In the genomic region with DNA sequence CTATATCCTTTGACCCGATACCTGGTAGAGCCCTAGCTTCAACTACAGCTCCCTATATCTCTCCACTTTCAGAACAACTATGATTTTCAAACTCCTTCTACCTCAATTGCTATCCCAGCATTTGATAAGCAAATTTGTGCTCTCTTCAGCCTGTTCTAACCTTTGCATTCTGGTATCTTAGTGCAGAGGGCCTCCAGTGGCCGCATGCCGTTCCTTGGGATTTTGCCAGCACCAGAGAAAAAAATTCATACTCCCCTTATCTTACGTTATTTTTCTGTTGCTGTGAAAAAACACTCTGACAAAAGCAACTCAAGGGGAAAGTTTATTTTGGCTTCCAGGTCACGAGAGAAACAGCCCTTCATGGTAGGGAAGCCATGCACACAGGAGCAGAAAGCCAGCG, we compare ENCODE assay signal across 30 mouse cellular contexts. TPM values are rescaled to one million over a fixed set of nuclear protein-coding genes. Genes with fewer than 3 reads are reported as not detected.
DNase-seq lines count a peak whose midpoint lies in the region; ATAC-seq and TF ChIP-seq lines count a peak whose summit lies in the region.
"Had no signal": no experiment of that assay in that cellular context is flagged by ENCODE, and none has a peak within 500 bp of the region (broad histone marks: within the 10 kb centered on the region; RNA-seq: fewer than 3 reads in every experiment).

No protein-coding gene starts in this region.

- H3K9ac ChIP-seq in heart, adult 2 months (ENCODE audit: low read depth, low read length) = no peak overlapping the region
- H3K9ac ChIP-seq in hindbrain, embryonic 13.5 days = no peak overlapping the region
- H3K9ac ChIP-seq: embryonic facial prominence, embryonic 12.5 days; hindbrain, embryonic 15.5 days; limb, embryonic 15.5 days; liver, embryonic 13.5 days; midbrain, embryonic 13.5 days had no signal

- no peaks in the 10 kb centered on the region for H3K4me1 ChIP-seq in heart, adult 2 months (ENCODE audit: control insufficient read depth, insufficient read depth, low read length)
- H3K4me1 ChIP-seq in hindbrain, embryonic 13.5 days (replicated peaks) = no peaks in the 10 kb centered on the region
- H3K4me1 ChIP-seq: embryonic facial prominence, embryonic 12.5 days; hindbrain, embryonic 15.5 days; limb, embryonic 10.5 days; liver, embryonic 13.5 days; midbrain, embryonic 13.5 days had no signal

- no peak overlapping the region for H3K4me2 ChIP-seq in hindbrain, embryonic 13.5 days
- H3K4me2 ChIP-seq: embryonic facial prominence, embryonic 12.5 days; hindbrain, embryonic 15.5 days; limb, embryonic 15.5 days; liver, embryonic 13.5 days; midbrain, embryonic 13.5 days had no signal

- no peak for TF ChIP-seq EP300 in heart, adult 2 months (IDR thresholded peaks at IDR 0.05; ENCODE audit: insufficient read depth, low read depth, low read length)

- TF ChIP-seq CTCF in heart, adult 2 months (IDR thresholded peaks at IDR 0.05) = no peak

- ATAC-seq in megakaryocyte progenitor cell, adult 5-6 weeks (replicated peaks; ENCODE audit: poor library complexity) = peak; percentile 71
- no peak for ATAC-seq in hindbrain, embryonic 13.5 days (ENCODE audit: low FRiP score)
- ATAC-seq: forebrain, embryonic 14.5 days; inflammation-experienced regulatory T-cells, adult 6 months; midbrain, embryonic 13.5 days; Patski had no signal

- peak; percentile 19 for DNase-seq in heart, adult 8-10 months (ENCODE audit: low spot score)
- no peak for DNase-seq in heart, adult 2 months
- DNase-seq in kidney, adult 9 months = peak; percentile 8
- no peak for DNase-seq in kidney, adult 11 months
- peak; percentile 16 for DNase-seq in ovary, adult 18-20 months (ENCODE audit: low spot score)
- DNase-seq in ovary, postnatal 10 days (ENCODE audit: low spot score) = no peak
- DNase-seq: adrenal gland, postnatal 14 days; cerebellum, adult 11 months; cerebellum, adult 9-10 months; cerebellum, postnatal 36 days; embryo, embryonic 11 days; gastrocnemius, postnatal 14 days; layer of hippocampus, postnatal 36 days; liver, embryonic 13.5 days; lung, adult 18-20 months; lung, postnatal 14 days; thymus, adult 2 months; thymus, postnatal 36 days had no signal

- H3K27me3 ChIP-seq in heart, adult 2 months (ENCODE audit: control insufficient read depth, insufficient read depth, low read length) = no peaks in the 10 kb centered on the region
- H3K27me3 ChIP-seq in hindbrain, embryonic 13.5 days = no peaks in the 10 kb centered on the region
- H3K27me3 ChIP-seq: embryonic facial prominence, embryonic 12.5 days; hindbrain, embryonic 15.5 days; limb, embryonic 15.5 days; liver, embryonic 13.5 days; megakaryocyte, embryonic 14.5 days; midbrain, embryonic 13.5 days; Patski had no signal

- H3K27ac ChIP-seq in heart, adult 2 months = no peak overlapping the region
- no peak overlapping the region for H3K27ac ChIP-seq in hindbrain, embryonic 13.5 days
- H3K27ac ChIP-seq: embryonic facial prominence, embryonic 12.5 days; hindbrain, embryonic 15.5 days; limb, embryonic 10.5 days; limb, embryonic 15.5 days; liver, embryonic 13.5 days; midbrain, embryonic 13.5 days had no signal

- no peaks in the 10 kb centered on the region for H3K9me3 ChIP-seq in hindbrain, embryonic 13.5 days
- H3K9me3 ChIP-seq: embryonic facial prominence, embryonic 12.5 days; hindbrain, embryonic 15.5 days; limb, embryonic 10.5 days; limb, embryonic 15.5 days; liver, embryonic 13.5 days; megakaryocyte, embryonic 14.5 days; midbrain, embryonic 13.5 days had no signal

- intact Hi-C loops in heart, adult 2 months (cut with DNase I) = no loop called here

- no peak for TF ChIP-seq POLR2A in heart, adult 2 months (IDR thresholded peaks at IDR 0.05; ENCODE audit: insufficient read depth, low read depth, low read length)

- no peaks in the 10 kb centered on the region for H3K79me2 ChIP-seq in heart, adult 2 months (replicated peaks; ENCODE audit: control insufficient read depth, insufficient read depth, low read length)

- H3K4me3 ChIP-seq in heart, adult 2 months = no peak overlapping the region
- H3K4me3 ChIP-seq in hindbrain, embryonic 13.5 days = no peak overlapping the region
- H3K4me3 ChIP-seq: embryonic facial prominence, embryonic 12.5 days; hindbrain, embryonic 15.5 days; limb, embryonic 10.5 days; limb, embryonic 15.5 days; liver, embryonic 13.5 days; megakaryocyte, embryonic 14.5 days; midbrain, embryonic 13.5 days had no signal

- H3K36me3 ChIP-seq in heart, adult 2 months (ENCODE audit: control insufficient read depth, insufficient read depth, low read length) = no peaks in the 10 kb centered on the region
- H3K36me3 ChIP-seq in hindbrain, embryonic 13.5 days = no peaks in the 10 kb centered on the region
- H3K36me3 ChIP-seq: embryonic facial prominence, embryonic 12.5 days; hindbrain, embryonic 15.5 days; limb, embryonic 10.5 days; limb, embryonic 15.5 days; liver, embryonic 13.5 days; midbrain, embryonic 13.5 days had no signal

- WGBS in heart, adult 2 months = 47% methylated on average over 6 of the region's 6 CpGs
- 84% methylated on average over 6 of the region's 6 CpGs for WGBS in hindbrain, embryonic 13.5 days

RNA-seq across cellular contexts. Expression of a gene that starts 28.0 kb away (rescaled TPM):
- 10 to 100 TPM in 2 of 4 experiments, 1 to 10 TPM in 2; 8.2 to 44.4 (median 9.2) TPM for total RNA-seq in heart, adult 8-10 months (2022)
- 10 to 100 TPM; 10.0 to 24.4 TPM for total RNA-seq in heart, adult 2 months (2021)
- polyA plus RNA-seq in heart, adult 2 months (2012; rRNA removed) = 6.3 and 6.7 TPM in 2 replicates
- 2.3 and 3.7 TPM in 2 replicates for total RNA-seq in megakaryocyte progenitor cell, adult 5-6 weeks (2015)
- total RNA-seq in megakaryocyte progenitor cell, adult 5-6 weeks (2017) = 1.4 and 2.8 TPM in 2 replicates
- polyA plus RNA-seq in hindbrain, embryonic 13.5 days (2015; fragmentation: Nextera tagmentation; extraction: Ambion mirVana) = 8.1 and 11.3 TPM in 2 replicates
- total RNA-seq: MEL had no signal

Comparison
In these comparisons a context has a peak if more than half of its experiments do, and no peak if none do; other contexts are left out.
1. DNase-seq: peak in heart, adult 8-10 months (single experiment), kidney, adult 9 months (single experiment) and ovary, adult 18-20 months (single experiment); none in heart, adult 2 months (0 of 2), kidney, adult 11 months (single experiment) and ovary, postnatal 10 days (single experiment).